Mouse (Mus musculus): ENCODE results near the gene Snx9.

DNA sequence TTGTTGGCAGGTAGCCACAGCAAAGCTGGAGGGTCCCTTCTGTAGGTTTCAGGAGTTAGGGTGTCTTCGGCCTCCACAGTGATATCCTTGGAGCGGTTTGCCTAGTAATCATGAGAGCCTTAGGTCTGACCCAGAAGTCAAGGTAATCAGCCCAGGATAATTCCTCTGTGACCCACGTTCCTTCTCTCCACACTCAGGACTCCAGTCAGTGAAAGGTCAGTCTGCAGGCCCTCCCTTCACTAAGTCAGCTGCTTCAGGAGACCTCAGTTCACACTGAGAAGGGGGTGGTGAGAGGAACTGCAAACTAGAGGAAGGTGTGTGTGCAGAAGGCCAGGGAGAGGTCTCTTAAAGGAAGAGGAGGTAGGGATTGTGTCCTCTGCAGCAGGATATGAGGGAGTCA lies 28.3 kb downstream of the Snx9 start:
- TF ChIP-seq GATA1 (IDR thresholded peaks at IDR 0.05; ENCODE audit: borderline replicate concordance, low read length) (no peak), FLI1 (IDR thresholded peaks at IDR 0.05; ENCODE audit: low read length) (no peak)
